Mouse (Mus musculus): ENCODE measurements around the gene Ifit2.

The Ifit2 gene

GRCm38 (mm10) chr19:34550534-34551223, at the start of gene Ifit2:
Gene Ifit2, plus strand, starts transcription at chr19:34550694.
- peak; percentile 25 to 49 for DNase-seq (ENCODE audit: low spot score in 2 of 2)

- DNase-seq (ENCODE audit: low spot score in 2 of 2): peak; percentile 44 to 62
Observed at GRCm38 (mm10) chr19:34500763-34501162, 49.7 kb upstream of the Ifit2 start.

GRCm38 (mm10) chr19:34505161-34505721, 45.3 kb upstream of the Ifit2 start:
- no peak for DNase-seq (ENCODE audit: low spot score in 2 of 2)

GRCm38 (mm10) chr19:34510717-34511116, 39.8 kb upstream of the Ifit2 start:
- DNase-seq (ENCODE audit: low spot score in 2 of 2): no peak

- no peak for DNase-seq (ENCODE audit: low spot score in 2 of 2)
Observed at GRCm38 (mm10) chr19:34511528-34511927, 39.0 kb upstream of the Ifit2 start.

GRCm38 (mm10) chr19:34515681-34516080, 34.8 kb upstream of the Ifit2 start:
- no peak for DNase-seq (ENCODE audit: low spot score in 2 of 2)

GRCm38 (mm10) chr19:34516346-34516745, 34.1 kb upstream of the Ifit2 start:
- no peak for DNase-seq (ENCODE audit: low spot score in 2 of 2)

GRCm38 (mm10) chr19:34517197-34517596, 33.3 kb upstream of the Ifit2 start:
- DNase-seq (ENCODE audit: low spot score in 2 of 2): no peak

GRCm38 (mm10) chr19:34517812-34518594, 32.5 kb upstream of the Ifit2 start:
- DNase-seq (ENCODE audit: low spot score in 2 of 2): no peak

- DNase-seq (ENCODE audit: low spot score in 2 of 2): no peak
Observed at GRCm38 (mm10) chr19:34518786-34519185, 31.7 kb upstream of the Ifit2 start.

GRCm38 (mm10) chr19:34519646-34520045, 30.8 kb upstream of the Ifit2 start:
- DNase-seq (ENCODE audit: low spot score in 2 of 2): no peak

GRCm38 (mm10) chr19:34520051-34520450, 30.4 kb upstream of the Ifit2 start:
- DNase-seq (ENCODE audit: low spot score in 2 of 2): no peak

GRCm38 (mm10) chr19:34521361-34521760, 29.1 kb upstream of the Ifit2 start:
- no peak for DNase-seq (ENCODE audit: low spot score in 2 of 2)

GRCm38 (mm10) chr19:34521978-34522377, 28.5 kb upstream of the Ifit2 start:
- DNase-seq (ENCODE audit: low spot score in 2 of 2): no peak

GRCm38 (mm10) chr19:34523106-34523725, 27.3 kb upstream of the Ifit2 start:
- no peak for DNase-seq (ENCODE audit: low spot score in 2 of 2)

GRCm38 (mm10) chr19:34524646-34525045, 25.8 kb upstream of the Ifit2 start:
- no peak for DNase-seq (ENCODE audit: low spot score in 2 of 2)

- no peak for DNase-seq (ENCODE audit: low spot score in 2 of 2)
Observed at GRCm38 (mm10) chr19:34526321-34526923, 24.1 kb upstream of the Ifit2 start.

- peak; percentile 80 to 85 for DNase-seq (ENCODE audit: low spot score in 2 of 2)
Observed at GRCm38 (mm10) chr19:34526941-34527682, 23.4 kb upstream of the Ifit2 start, which contains the start of gene Lipa. Gene Lipa, minus strand, starts transcription at chr19:34527474.

- no peak for DNase-seq (ENCODE audit: low spot score in 2 of 2)
Observed at GRCm38 (mm10) chr19:34532061-34532751, 18.3 kb upstream of the Ifit2 start.

- DNase-seq (ENCODE audit: low spot score in 2 of 2): no peak
Observed at GRCm38 (mm10) chr19:34539422-34539821, 11.1 kb upstream of the Ifit2 start.

Measured in spleen, postnatal 14 days (tissue).